ENCODE assay signal across 29 mouse cellular contexts in the genomic region with DNA sequence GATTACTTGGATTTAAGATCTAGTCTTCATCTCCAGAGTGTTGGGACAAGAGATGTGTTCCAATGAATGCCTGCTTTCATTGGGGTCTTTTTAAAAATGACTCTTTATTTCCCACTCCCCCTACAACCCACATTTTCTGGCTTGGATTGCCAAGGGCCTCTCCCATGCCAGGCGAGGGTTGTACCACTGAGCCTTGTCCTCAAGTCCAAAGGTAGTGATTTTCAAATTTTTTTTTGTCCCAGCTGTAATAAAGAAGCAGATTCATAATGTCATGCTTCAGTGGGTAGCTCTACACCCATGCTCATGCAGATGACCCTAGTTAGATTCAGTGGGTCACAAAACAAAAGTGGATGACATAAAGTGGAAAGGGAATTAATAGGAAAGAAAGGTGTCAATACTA. TPM values are rescaled to one million over a fixed set of nuclear protein-coding genes. Genes with fewer than 3 reads are reported as not detected.
"Had no signal": no experiment of that assay in that cellular context is flagged by ENCODE, and none has a peak within 500 bp of the region (broad histone marks: within the 10 kb centered on the region; RNA-seq: fewer than 3 reads in every experiment).

No protein-coding gene starts in this region.

- ATAC-seq: forebrain, embryonic 13.5 days; forebrain, embryonic 14.5 days; forebrain, embryonic 15.5 days; forebrain, embryonic 16.5 days; forebrain, postnatal 0 days had no signal

- H3K4me1 ChIP-seq: embryonic facial prominence, embryonic 10.5 days; embryonic facial prominence, embryonic 12.5 days; embryonic facial prominence, embryonic 13.5 days; embryonic facial prominence, embryonic 15.5 days; forebrain, embryonic 10.5 days; forebrain, embryonic 12.5 days; forebrain, embryonic 13.5 days; forebrain, embryonic 15.5 days had no signal

- H3K9me3 ChIP-seq: embryonic facial prominence, embryonic 10.5 days; embryonic facial prominence, embryonic 12.5 days; embryonic facial prominence, embryonic 13.5 days; embryonic facial prominence, embryonic 15.5 days; forebrain, embryonic 10.5 days; forebrain, embryonic 12.5 days; forebrain, embryonic 13.5 days; forebrain, embryonic 15.5 days had no signal

- H3K27ac ChIP-seq: embryonic facial prominence, embryonic 10.5 days; embryonic facial prominence, embryonic 12.5 days; embryonic facial prominence, embryonic 13.5 days; embryonic facial prominence, embryonic 15.5 days; forebrain, embryonic 10.5 days; forebrain, embryonic 12.5 days; forebrain, embryonic 13.5 days; forebrain, embryonic 15.5 days had no signal

- H3K9ac ChIP-seq: embryonic facial prominence, embryonic 12.5 days; embryonic facial prominence, embryonic 13.5 days; embryonic facial prominence, embryonic 15.5 days; forebrain, embryonic 12.5 days; forebrain, embryonic 13.5 days; forebrain, embryonic 15.5 days; forebrain, postnatal 0 days had no signal

- H3K4me2 ChIP-seq: embryonic facial prominence, embryonic 12.5 days; embryonic facial prominence, embryonic 13.5 days; embryonic facial prominence, embryonic 15.5 days; forebrain, embryonic 12.5 days; forebrain, embryonic 13.5 days; forebrain, embryonic 15.5 days had no signal

- H3K36me3 ChIP-seq: embryonic facial prominence, embryonic 10.5 days; embryonic facial prominence, embryonic 12.5 days; embryonic facial prominence, embryonic 13.5 days; embryonic facial prominence, embryonic 15.5 days; forebrain, embryonic 10.5 days; forebrain, embryonic 12.5 days; forebrain, embryonic 15.5 days had no signal

- H3K27me3 ChIP-seq: embryonic facial prominence, embryonic 12.5 days; embryonic facial prominence, embryonic 13.5 days; embryonic facial prominence, embryonic 15.5 days; forebrain, embryonic 12.5 days; forebrain, embryonic 13.5 days; forebrain, embryonic 15.5 days had no signal

- DNase-seq: cerebellum, adult 18-20 months; cerebellum, adult 2 months; cerebellum, adult 8-10 months; cerebellum, adult 9-10 months; cerebellum, adult 9-11 months; cerebellum, postnatal 10 days; cerebellum, postnatal 14 days; cerebellum, postnatal 25 days; cerebellum, postnatal 36 days; embryo, embryonic 11 days; forebrain, postnatal 0 days; gastrocnemius, adult 2 months; gastrocnemius, postnatal 10 days; gastrocnemius, postnatal 14 days; gastrocnemius, postnatal 25 days; gastrocnemius, postnatal 36 days had no signal

- H3K4me3 ChIP-seq: embryonic facial prominence, embryonic 10.5 days; embryonic facial prominence, embryonic 12.5 days; embryonic facial prominence, embryonic 13.5 days; embryonic facial prominence, embryonic 15.5 days; erythroblast, embryonic 14.5 days; forebrain, embryonic 10.5 days; forebrain, embryonic 12.5 days; forebrain, embryonic 13.5 days; forebrain, embryonic 15.5 days; gastrocnemius, adult 2 months had no signal

RNA-seq across cellular contexts. Expression of gene Ggt7, which starts 28.9 kb away (rescaled TPM):
- total RNA-seq: common myeloid progenitor, adult 5-6 weeks; granulocyte monocyte progenitor cell, adult 5-6 weeks had no signal
- polyA plus RNA-seq: erythroblast, embryonic 14.5 days had no signal
